Mouse (Mus musculus) liver, embryonic 16.5 days (tissue): ENCODE data around the gene Trim80. TPM values are rescaled to one million over a fixed set of nuclear protein-coding genes. Genes with fewer than 3 reads are reported as not detected.

ENCODE experiments used
- ATAC-seq: fragments of 200-750 bp; cut with Nextera tagmentation; 2 replicates; pipeline ENCODE4 v1.8.0; 2017; ENCODE audit warnings: low read depth, mild to moderate bottlenecking, moderate number of reproducible peaks, moderate library complexity
- H3K27ac ChIP-seq: fragments of 300-500 bp; sonication (generic); 2 replicates; pipeline ENCODE4 v1.5.1; 2014; ENCODE audit warnings: mild to moderate bottlenecking, low read length
- H3K27me3 ChIP-seq: fragments of 300-500 bp; sonication (generic); 2 replicates; pipeline ENCODE4 v1.6.1; 2014; ENCODE audit warnings: low read depth, low read length, mixed read lengths; ENCODE audit not compliant: control insufficient read depth, insufficient read depth
- H3K36me3 ChIP-seq: fragments of 300-500 bp; sonication (generic); 2 replicates; pipeline ENCODE4 v1.6.1; 2014; ENCODE audit warnings: mild to moderate bottlenecking; ENCODE audit not compliant: control insufficient read depth, insufficient read depth
- H3K4me1 ChIP-seq: fragments of 300-500 bp; sonication (generic); 2 replicates; pipeline ENCODE4 v1.6.1; 2014; ENCODE audit warnings: low read depth, low read length, mixed read lengths; ENCODE audit not compliant: control insufficient read depth
- H3K4me2 ChIP-seq: fragments of 300-500 bp; sonication (generic); 2 replicates; pipeline ENCODE4 v1.6.1; 2014; ENCODE audit warnings: low read depth, low read length, mixed read lengths
- H3K4me3 ChIP-seq: fragments of 300-500 bp; sonication (generic); 2 replicates; pipeline ENCODE4 v1.5.1; 2014; ENCODE audit warnings: low read depth, mild to moderate bottlenecking, low read length
- H3K9ac ChIP-seq: fragments of 300-500 bp; sonication (generic); 2 replicates; pipeline ENCODE4 v1.6.1; 2014; ENCODE audit warnings: low read depth, low read length
- H3K9me3 ChIP-seq: fragments of 300-500 bp; sonication (generic); replicated peaks from 2 replicates; pipeline ENCODE4 v1.6.1; 2016; ENCODE audit warnings: low read length; ENCODE audit not compliant: control insufficient read depth
- WGBS: fragments of 180-500 bp; shearing (Covaris S2); extraction: QIAGEN DNeasy Blood & Tissue Kit; methylation state at CpG from one replicate; pipeline ENCODE4 v1.1.7; 2014; ENCODE audit not compliant: insufficient replicate concordance; 5-methylcytosine and 5-hydroxymethylcytosine counted together
- polyA plus RNA-seq: library from polyadenylated mRNA; unstranded; fragments of >200 nt; fragmentation: Nextera tagmentation; extraction: Ambion mirVana; gene quantifications from 2 replicates; pipeline ENCODE4 v1.2.1, GENCODE M21; 2015

The Trim80 gene
- polyA plus RNA-seq, 1 experiment from 2014 or later, result 1.1 TPM

GRCm38 (mm10) chr11:115424666-115425065, 15.7 kb upstream of the Trim80 start:
- no peaks in the 10 kb centered on the region for H3K27me3 ChIP-seq
- H3K4me2 ChIP-seq, result no peak overlapping the region
- WGBS, result 74% methylated on average over 7 of the region's 7 CpGs
- H3K27ac ChIP-seq, result no peak overlapping the region
- no peak overlapping the region for H3K4me3 ChIP-seq
- no peak overlapping the region for H3K9ac ChIP-seq
- H3K9me3 ChIP-seq, result no peaks in the 10 kb centered on the region
- H3K36me3 ChIP-seq, result no peaks in the 10 kb centered on the region; the same call in 1 of the 2 replicates
- peaks cover 15% of the 10 kb centered on the region for H3K4me1 ChIP-seq
- no peak for ATAC-seq

GRCm38 (mm10) chr11:115425671-115426070, 14.7 kb upstream of the Trim80 start:
- no peak overlapping the region for H3K4me2 ChIP-seq

GRCm38 (mm10) chr11:115427482-115428331, 12.6 kb upstream of the Trim80 start:
- Histone ChIP-seq H3K36me3 (no peaks in the 10 kb centered on the region; the same call in 1 of the 2 replicates), H3K9me3 (no peaks in the 10 kb centered on the region), H3K4me1 (peaks cover 2% of the 10 kb centered on the region), H3K4me3 (no peak overlapping the region), H3K27me3 (no peaks in the 10 kb centered on the region), H3K4me2 (no peak overlapping the region), H3K27ac (no peak overlapping the region), H3K9ac (no peak overlapping the region)
- peak; percentile 40; the same call in 1 of the 2 replicates for ATAC-seq
- 42% methylated on average over 20 of the region's 20 CpGs for WGBS

More at GRCm38 (mm10) chr11:115425671-115426070, 14.7 kb upstream of the Trim80 start:
- no peaks in the 10 kb centered on the region for H3K9me3 ChIP-seq
- H3K4me3 ChIP-seq, result no peak overlapping the region
- no peaks in the 10 kb centered on the region for H3K27me3 ChIP-seq
- no peak overlapping the region for H3K9ac ChIP-seq
- 80% methylated on average over 6 of the region's 6 CpGs for WGBS
- no peak for ATAC-seq
- H3K4me1 ChIP-seq, result peaks cover 13% of the 10 kb centered on the region
- no peaks in the 10 kb centered on the region; the same call in 1 of the 2 replicates for H3K36me3 ChIP-seq
- no peak overlapping the region for H3K27ac ChIP-seq

GRCm38 (mm10) chr11:115429307-115429706, 11.0 kb upstream of the Trim80 start:
- WGBS, result 67% methylated on average over 7 of the region's 7 CpGs
- Histone ChIP-seq H3K27ac (no peak overlapping the region), H3K9ac (no peak overlapping the region), H3K4me3 (no peak overlapping the region), H3K36me3 (no peaks in the 10 kb centered on the region; the same call in 1 of the 2 replicates), H3K9me3 (no peaks in the 10 kb centered on the region), H3K4me1 (peaks cover 2% of the 10 kb centered on the region), H3K27me3 (no peaks in the 10 kb centered on the region), H3K4me2 (no peak overlapping the region)
- no peak for ATAC-seq

DNA sequence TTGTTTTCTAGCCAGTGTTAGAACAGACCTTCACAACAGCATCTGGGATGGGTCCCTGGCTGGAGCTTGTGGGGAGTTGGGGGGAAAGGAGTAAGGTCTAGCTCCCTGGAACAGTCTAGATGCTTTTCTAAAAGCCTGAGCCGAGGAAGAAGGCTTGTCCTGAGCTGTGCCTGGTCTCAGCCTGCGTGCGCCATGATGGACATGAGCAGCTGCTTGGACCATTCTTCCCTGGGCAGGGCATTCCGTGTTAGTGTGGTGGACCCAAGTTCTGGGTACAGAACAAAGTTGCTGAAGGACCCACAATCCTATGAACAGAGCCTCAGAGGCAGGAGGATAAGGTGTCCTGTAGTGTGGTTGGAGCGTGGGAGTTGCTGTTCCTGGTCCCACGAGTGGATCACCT, 9.8 kb upstream of the Trim80 start:
- ATAC-seq, result no peak
- Histone ChIP-seq H3K27me3 (peaks cover 10% of the 10 kb centered on the region), H3K9ac (no peak overlapping the region), H3K36me3 (no peaks in the 10 kb centered on the region; the same call in 1 of the 2 replicates), H3K27ac (no peak overlapping the region), H3K4me3 (no peak overlapping the region), H3K4me2 (no peak overlapping the region), H3K4me1 (peaks cover 5% of the 10 kb centered on the region), H3K9me3 (no peaks in the 10 kb centered on the region)
- 79% methylated on average over 6 of the region's 6 CpGs for WGBS

- WGBS, result 58% methylated on average over 4 of the region's 4 CpGs
- no peak overlapping the region for H3K4me2 ChIP-seq
- H3K4me1 ChIP-seq, result peaks cover 10% of the 10 kb centered on the region
- peak; percentile 63 for ATAC-seq
- no peak overlapping the region for H3K4me3 ChIP-seq
- no peaks in the 10 kb centered on the region for H3K9me3 ChIP-seq
- H3K27ac ChIP-seq, result peak overlapping the region; percentile 52
- H3K36me3 ChIP-seq, result no peaks in the 10 kb centered on the region; the same call in 1 of the 2 replicates
- peaks cover 19% of the 10 kb centered on the region for H3K27me3 ChIP-seq
- H3K9ac ChIP-seq, result no peak overlapping the region
Measured at GRCm38 (mm10) chr11:115432814-115433213, 7.5 kb upstream of the Trim80 start.

DNA sequence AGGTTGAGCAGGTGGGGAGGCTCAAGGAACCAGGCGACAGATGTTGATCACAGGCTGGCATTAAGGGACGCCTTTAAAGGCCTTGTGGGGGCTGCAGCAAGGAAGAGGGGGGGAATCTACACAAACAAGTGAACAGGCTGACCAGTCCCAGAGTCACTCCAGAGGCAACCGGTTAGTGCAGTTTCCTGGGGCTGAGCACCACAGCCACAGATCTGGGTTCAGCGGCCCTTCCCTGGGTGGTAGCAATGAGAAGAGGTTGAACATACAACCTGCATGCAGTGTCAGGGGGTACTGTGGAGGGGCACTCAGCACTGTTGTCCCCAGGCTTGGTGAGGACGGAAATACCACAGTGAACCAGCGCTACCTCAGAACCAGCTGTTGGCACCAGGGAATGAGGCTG, 7.0 kb upstream of the Trim80 start:
- Histone ChIP-seq H3K4me1 (peaks cover 8% of the 10 kb centered on the region), H3K9ac (no peak overlapping the region), H3K27me3 (peaks cover 19% of the 10 kb centered on the region), H3K9me3 (no peaks in the 10 kb centered on the region), H3K4me3 (no peak overlapping the region), H3K4me2 (no peak overlapping the region), H3K36me3 (no peaks in the 10 kb centered on the region; the same call in 1 of the 2 replicates), H3K27ac (peak overlapping the region; percentile 23)
- 67% methylated on average over 6 of the region's 6 CpGs for WGBS
- no peak for ATAC-seq

- H3K27me3 ChIP-seq, result peaks cover 19% of the 10 kb centered on the region
- peak overlapping the region; percentile 28 for H3K4me2 ChIP-seq
- H3K36me3 ChIP-seq, result no peaks in the 10 kb centered on the region; the same call in 1 of the 2 replicates
- H3K9ac ChIP-seq, result peak overlapping the region; percentile 28; the same call in 1 of the 2 replicates
- H3K9me3 ChIP-seq, result peaks cover 4% of the 10 kb centered on the region; the same call in 1 of the 2 replicates
- H3K27ac ChIP-seq, result no peak overlapping the region
- 4% methylated on average over 31 of the region's 31 CpGs for WGBS
- ATAC-seq, result no peak
- peak overlapping the region; percentile 12; the same call in 1 of the 2 replicates for H3K4me3 ChIP-seq
- peaks cover 8% of the 10 kb centered on the region for H3K4me1 ChIP-seq
Measured at GRCm38 (mm10) chr11:115435596-115436337, 4.6 kb upstream of the Trim80 start.
